Mouse (Mus musculus): ENCODE data around the gene 6430548M08Rik. TPM values are rescaled to one million over a fixed set of nuclear protein-coding genes. Genes with fewer than 3 reads are reported as not detected.

6430548M08Rik gene
- 55.0 and 55.7 TPM in 2 replicates for polyA plus RNA-seq (2021; fragmentation: Nextera tagmentation)
- long read RNA-seq, experiment 1, full-length matches to known transcripts, result 134 of 283 reads
- long read RNA-seq, experiment 1, partial matches to known transcripts, result 97 of 283 reads
- long read RNA-seq, experiment 1, other reads (novel, unspliced or antisense), result 52 of 283 reads
- long read RNA-seq, experiment 2, full-length matches to known transcripts, result 5 of 108 reads
- long read RNA-seq, experiment 2, partial matches to known transcripts, result 14 of 108 reads
- long read RNA-seq, experiment 2, other reads (novel, unspliced or antisense), result 89 of 108 reads

GRCm38 (mm10) chr8:120113758-120114255 lies at the start of gene 6430548M08Rik:
Gene 6430548M08Rik, plus strand, starts transcription at chr8:120114152.

GRCm38 (mm10) chr8:120101068-120101972 lies 12.6 kb upstream of the 6430548M08Rik start, which contains the start of gene Zdhhc7:
Gene Zdhhc7, minus strand, starts transcription at chr8:120101482.

DNA sequence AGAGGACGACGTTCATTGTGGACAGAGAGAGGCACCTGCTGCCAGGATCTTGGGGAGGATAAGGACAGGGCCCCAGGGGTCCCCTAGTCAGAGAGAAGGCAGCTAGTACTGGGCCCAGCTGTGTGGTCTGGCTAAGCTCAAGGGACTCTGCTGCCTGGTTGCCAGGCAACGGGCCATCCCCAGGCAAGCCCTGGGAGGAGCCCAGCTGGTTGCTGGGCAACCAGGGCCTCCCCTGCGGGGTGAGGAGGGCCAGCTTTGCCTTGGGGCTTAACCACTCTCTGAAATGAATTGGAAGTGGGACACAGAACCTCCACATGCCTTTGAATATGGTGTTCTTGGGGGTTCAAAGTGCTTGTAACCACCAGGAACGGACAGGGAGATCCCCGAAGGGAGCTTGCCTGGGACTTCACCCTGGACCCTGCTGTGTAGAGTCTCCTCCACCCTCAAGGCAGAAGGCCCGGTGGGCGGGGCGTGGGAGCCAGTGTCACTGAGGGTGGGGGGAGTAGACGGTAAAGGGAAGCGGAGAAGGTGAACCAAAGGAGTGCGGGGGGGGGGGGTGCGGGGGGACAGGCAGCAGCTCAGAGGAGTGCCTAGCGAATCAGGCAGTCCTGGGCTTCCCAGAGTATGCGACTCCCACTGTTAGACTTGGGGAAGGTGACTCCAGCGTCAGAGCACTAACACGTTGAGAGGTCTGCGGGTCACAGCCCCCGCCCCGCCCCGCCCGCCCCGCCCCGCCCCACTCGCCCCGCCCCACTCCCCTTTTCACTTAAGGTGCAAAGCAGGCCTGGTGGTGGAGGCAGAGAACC lies 63.6 kb downstream of the 6430548M08Rik start, which contains the start of gene Fam92b:
Gene Fam92b (minus strand): TSS at position 149 of the 806 bp plus-strand sequence.

Other genes starting within 250 kb of the 6430548M08Rik start
- 52.0 and 56.3 TPM in 2 replicates for gene Usp10, start 203.8 kb upstream of the 6430548M08Rik start, polyA plus RNA-seq (2021; fragmentation: Nextera tagmentation)
- 8.4 TPM in 1 of 2 replicates, not detected in the other for gene Gm20388, start 203.3 kb upstream of the 6430548M08Rik start, polyA plus RNA-seq (2021; fragmentation: Nextera tagmentation)
- 0.79 and 1.1 TPM in 2 replicates for gene Crispld2, start 121.7 kb upstream of the 6430548M08Rik start, polyA plus RNA-seq (2021; fragmentation: Nextera tagmentation)
- 16.7 and 22.9 TPM in 2 replicates for gene Zdhhc7, start 12.7 kb upstream of the 6430548M08Rik start, polyA plus RNA-seq (2021; fragmentation: Nextera tagmentation)
- gene Fam92b, start 63.3 kb downstream of the 6430548M08Rik start, polyA plus RNA-seq (2021; fragmentation: Nextera tagmentation), result 0.40 and 0.91 TPM in 2 replicates
- gene Gse1, start 114.3 kb downstream of the 6430548M08Rik start, polyA plus RNA-seq (2021; fragmentation: Nextera tagmentation), result 5.1 and 9.0 TPM in 2 replicates

Data from left cerebral cortex, adult 6 months (tissue).